Mouse (Mus musculus): ENCODE data around the gene Nkx2-9.
A peak's percentile ranks its signal among the peaks of the same experiment; 100 is the strongest.

The Nkx2-9 gene

GRCm38 (mm10) chr12:56612761-56613437 is at the start of gene Nkx2-9:
Gene Nkx2-9, minus strand, starts transcription at chr12:56613284.
- DNase-seq (ENCODE audit: low read depth, low spot score) = no peak

DNA sequence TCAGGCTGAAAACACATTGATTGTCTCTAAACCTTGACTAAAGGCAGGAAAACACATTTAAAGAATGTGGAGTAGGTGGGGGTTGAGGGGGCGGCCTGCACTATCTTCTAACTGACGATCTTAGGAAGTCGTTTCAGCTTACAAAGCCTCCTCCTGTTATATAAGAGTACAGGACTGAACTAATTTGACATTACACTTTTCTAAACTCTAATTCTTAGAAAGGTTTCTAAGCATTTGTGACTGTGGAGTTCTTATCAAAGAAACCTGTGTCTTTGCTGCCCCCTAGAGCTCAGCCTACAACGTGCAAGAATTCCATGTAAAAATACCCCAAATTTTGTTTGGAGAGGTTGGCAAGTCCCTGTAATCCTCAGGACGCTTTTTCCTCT is 24.1 kb upstream of the Nkx2-9 start:
- peak; percentile 53 for DNase-seq (ENCODE audit: low read depth, low spot score)

DNA sequence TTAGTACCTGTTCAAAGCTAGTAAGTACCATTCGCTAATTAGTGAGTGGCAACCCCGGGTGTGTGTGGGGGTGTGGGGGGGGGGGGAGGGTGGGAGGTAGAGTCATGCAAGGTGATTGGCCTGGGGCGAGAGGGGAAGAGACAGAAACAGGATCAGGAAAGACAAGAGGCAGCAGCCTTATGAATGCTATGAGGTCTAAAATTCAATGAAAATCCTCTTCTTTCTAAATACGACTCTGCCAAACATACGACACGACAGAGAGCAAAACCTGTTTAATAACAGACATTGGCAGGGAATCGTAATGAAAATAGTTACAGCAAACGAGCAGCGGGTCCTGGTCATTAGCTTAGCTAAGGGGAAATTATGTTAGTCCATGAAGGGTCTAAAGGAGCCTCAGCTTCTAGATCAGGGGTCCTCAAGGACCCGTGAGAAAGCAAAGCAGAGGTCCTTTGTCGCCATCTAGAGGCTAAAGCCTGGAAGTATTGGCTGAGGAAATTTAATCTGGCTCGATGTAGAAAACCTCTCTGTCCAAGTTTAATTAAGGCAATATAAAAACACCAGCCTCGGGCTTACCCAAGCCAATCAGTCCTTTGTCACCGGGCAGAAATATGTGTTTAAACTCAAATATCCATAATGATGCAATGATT is 23.6 kb upstream of the Nkx2-9 start:
- peak; percentile 68 for DNase-seq (ENCODE audit: low read depth, low spot score)

GRCm38 (mm10) chr12:56616088-56616487 is 3.0 kb upstream of the Nkx2-9 start:
- no peak for DNase-seq (ENCODE audit: low read depth, low spot score)

GRCm38 (mm10) chr12:56615391-56615790 is 2.3 kb upstream of the Nkx2-9 start:
- no peak for DNase-seq (ENCODE audit: low read depth, low spot score)

DNA sequence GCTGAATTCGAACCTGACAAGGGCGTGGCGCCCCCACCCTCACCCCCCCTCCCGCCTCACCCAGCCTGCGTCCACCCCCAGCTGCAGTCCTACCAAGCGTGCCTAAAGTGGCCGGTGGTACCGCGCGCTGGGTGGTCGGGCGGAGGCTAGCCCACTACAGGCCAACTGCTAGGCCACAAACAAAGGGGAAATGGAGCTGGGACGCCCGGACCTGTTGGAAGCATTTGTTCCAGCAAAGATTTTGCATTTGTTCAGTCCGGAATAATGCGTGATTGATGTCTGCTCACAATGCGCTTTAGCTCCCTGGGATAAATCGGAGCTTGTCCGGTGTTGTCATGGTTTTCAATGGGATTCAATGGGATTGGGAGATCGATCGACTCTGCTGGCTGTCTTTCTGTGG is 1.4 kb upstream of the Nkx2-9 start:
- no peak for DNase-seq (ENCODE audit: low read depth, low spot score)

GRCm38 (mm10) chr12:56613916-56614510 is 929 bp upstream of the Nkx2-9 start:
- no peak for DNase-seq (ENCODE audit: low read depth, low spot score)

GRCm38 (mm10) chr12:56613438-56613830 is 350 bp upstream of the Nkx2-9 start:
- no peak for DNase-seq (ENCODE audit: low read depth, low spot score)

DNA sequence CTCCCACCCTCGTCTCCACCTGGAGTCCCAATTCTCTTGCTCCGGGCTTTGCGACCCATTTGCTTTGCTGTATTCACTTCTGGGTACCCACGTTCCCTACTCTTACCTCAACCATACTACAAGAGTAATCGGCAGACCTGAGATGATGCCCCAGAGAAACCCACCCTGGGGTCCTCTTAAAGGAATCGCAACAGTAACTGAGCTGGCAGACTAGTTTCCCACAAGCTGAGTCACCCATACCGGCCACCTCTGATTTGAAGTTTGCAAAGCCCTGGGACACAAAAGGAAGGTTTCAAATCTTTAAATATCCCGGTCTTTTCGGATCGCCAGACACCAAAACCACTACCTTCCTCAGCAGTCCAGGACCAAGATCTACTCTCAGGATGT is 742 bp downstream of the Nkx2-9 start:
- no peak for DNase-seq (ENCODE audit: low read depth, low spot score)

- no peak for DNase-seq (ENCODE audit: low read depth, low spot score)
Measured at GRCm38 (mm10) chr12:56611504-56612348, 1.4 kb downstream of the Nkx2-9 start.

- no peak for DNase-seq (ENCODE audit: low read depth, low spot score)
Measured at GRCm38 (mm10) chr12:56610851-56611250, 2.2 kb downstream of the Nkx2-9 start.

- DNase-seq (ENCODE audit: low read depth, low spot score) = peak; percentile 42
Measured at GRCm38 (mm10) chr12:56591722-56592121, 21.4 kb downstream of the Nkx2-9 start.

DNA sequence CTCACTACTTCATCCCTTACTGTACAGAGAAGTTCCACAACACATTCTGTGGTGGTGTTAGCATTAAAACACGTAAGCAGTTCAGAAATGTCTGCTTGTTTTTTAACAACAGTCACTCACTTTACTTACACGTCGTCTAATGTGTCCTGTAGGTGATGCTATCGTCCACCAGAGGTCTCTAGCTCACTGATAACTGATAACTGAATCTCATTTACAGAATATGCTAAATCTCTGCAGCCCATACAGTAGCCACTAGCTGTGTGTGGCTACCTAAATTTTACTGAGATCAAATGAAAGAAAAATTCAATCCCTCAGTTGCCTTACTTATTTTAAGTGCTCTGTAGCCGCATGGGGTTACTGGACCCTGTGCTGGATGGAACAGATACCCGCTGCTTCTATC is 25.3 kb downstream of the Nkx2-9 start:
- peak; percentile 51 for DNase-seq (ENCODE audit: low read depth, low spot score)
